Mouse (Mus musculus) left cerebral cortex, postnatal 10 days (tissue): Measurements from ENCODE around the gene Slc13a5. TPM values are rescaled to one million over a fixed set of nuclear protein-coding genes. Genes with fewer than 3 reads are reported as not detected.

Source experiments
- DNase-seq, 2 experiments: peaks; one replicate each; pipeline ENCODE4 v3.0.0; 2021 to 2022; ENCODE audit warnings: low spot score in 2 of 2, mixed read lengths in 1 of 2; ENCODE audit errors: extremely low spot score in 1 of 2
- intact Hi-C: fragments of 180-260 bp; cut with DNase I; formaldehyde crosslinking; loops from one replicate; pipeline ENCODE4 v1.15.1; 2025
- total RNA-seq, 2 experiments: library from RNA; stranded (reverse); gene quantifications; 2 replicates each; pipeline ENCODE4 v1.2.3; 2021

Gene Slc13a5
- total RNA-seq, 2 experiments from 2014 or later: 16.4 to 19.8 TPM

DNA sequence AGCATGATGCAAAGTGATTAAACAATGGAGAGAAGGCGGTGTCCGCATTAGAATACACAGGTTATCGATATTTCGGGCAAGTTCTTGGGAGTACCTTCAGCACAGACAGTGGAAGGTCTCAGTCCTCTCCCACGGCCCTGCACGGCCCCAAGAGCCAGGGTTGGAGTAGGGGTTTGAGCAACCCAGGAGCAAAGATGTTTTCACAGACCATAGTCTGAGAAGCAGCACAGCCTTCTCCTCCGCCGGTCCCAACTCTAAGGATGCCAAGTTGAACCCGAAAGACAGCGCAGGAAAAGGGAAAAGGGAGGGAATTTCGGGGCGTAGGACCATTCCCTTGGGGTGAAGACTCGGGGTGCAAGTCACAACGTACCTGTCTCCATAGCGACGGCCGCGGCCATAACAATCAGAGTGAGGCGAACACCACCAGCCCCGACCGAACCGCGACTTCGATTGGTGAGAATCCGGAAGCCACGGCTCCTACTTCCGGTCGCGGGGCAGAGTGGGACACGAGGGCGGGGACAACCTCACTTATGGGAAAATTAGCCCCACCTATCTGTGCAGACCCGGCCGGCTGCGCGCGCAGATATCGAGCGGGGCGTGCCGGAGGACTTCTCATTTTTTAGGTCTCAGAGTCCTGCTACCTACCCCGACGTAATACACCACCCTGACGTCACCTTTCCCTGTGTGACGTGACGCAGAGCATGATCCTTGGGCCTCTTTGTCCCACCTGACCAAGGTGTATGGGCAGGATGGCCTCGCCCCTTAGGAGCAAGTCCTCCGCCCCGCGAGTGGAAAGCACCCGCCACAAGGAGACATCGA lies 52.2 kb downstream of the Slc13a5 start:
- intact Hi-C loops: no loop called here

DNA sequence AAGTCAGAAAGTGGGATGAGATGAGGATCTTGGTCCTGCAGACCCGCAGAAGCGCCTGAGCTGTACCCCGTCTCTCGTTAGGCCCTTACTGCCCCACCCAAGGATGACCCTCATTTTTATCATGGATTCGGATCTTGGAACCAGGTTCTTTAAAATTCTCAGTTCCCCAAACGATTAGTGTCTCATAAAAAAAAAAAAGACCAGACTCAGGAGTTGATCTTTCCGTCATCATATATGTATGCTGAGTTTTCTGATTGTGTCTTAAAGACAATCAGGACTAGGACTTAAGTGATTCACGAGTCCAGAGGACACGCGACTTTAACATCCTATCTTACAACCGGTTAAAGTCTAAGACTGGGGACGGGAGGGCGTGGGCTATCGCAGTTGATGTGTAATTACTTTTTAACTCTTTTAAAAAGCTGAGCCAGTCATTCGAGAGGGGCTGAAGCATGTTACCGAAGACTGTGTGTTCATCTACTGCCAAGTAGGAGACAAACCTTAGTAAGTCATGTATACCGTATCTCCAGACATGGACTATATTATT lies 59.1 kb downstream of the Slc13a5 start:
- intact Hi-C loops: loop anchor here (5.0 kb wide), 1 partner anchor 156 kb away; no protein-coding TSS in a partner anchor
- DNase-seq: no peak

More for the DNA sequence above, 52.2 kb downstream of the Slc13a5 start:
- peak; percentile 94 to 97 for DNase-seq

DNA sequence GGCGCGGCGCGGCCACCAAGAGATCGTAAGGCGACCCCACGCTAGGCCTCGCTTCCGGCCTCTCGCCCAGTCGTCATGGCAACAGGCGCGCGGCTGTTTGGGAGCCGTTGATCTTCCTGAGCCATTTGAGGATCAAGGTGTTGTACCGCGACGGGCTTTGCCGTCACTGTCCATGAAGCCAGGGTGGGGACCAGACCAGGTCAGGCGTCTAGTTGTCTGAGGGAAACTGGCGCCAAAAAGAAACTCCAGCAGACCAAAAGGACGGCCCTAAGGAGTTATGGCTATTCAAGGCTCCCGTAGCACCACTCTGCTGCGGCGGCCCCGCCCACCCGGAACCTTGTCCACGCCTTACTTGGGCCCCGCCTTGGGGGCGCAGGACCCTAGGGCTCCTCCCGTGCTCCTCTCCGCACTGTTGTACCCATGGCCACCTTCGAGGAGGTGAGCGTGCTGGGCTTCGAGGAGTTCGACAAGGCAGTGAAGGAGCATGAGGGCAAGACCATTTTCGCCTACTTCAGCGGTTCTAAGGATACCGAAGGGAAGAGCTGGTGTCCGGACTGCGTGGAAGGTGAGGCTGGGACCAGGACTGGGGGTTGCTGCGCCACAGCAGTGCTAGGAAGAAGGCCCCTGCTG lies 59.7 kb downstream of the Slc13a5 start, which contains the start of the genes 4933427D14Rik and Txndc17:
TSS of gene 4933427D14Rik (minus strand) at position 256 of the 630 bp plus-strand sequence.
TSS of gene Txndc17 (plus strand) at position 344 of the 630 bp plus-strand sequence.
- intact Hi-C loops: loop anchor here (5.0 kb wide), 1 partner anchor 155 kb away; no protein-coding TSS in a partner anchor
- DNase-seq: peak; percentile 81 to 91

DNA sequence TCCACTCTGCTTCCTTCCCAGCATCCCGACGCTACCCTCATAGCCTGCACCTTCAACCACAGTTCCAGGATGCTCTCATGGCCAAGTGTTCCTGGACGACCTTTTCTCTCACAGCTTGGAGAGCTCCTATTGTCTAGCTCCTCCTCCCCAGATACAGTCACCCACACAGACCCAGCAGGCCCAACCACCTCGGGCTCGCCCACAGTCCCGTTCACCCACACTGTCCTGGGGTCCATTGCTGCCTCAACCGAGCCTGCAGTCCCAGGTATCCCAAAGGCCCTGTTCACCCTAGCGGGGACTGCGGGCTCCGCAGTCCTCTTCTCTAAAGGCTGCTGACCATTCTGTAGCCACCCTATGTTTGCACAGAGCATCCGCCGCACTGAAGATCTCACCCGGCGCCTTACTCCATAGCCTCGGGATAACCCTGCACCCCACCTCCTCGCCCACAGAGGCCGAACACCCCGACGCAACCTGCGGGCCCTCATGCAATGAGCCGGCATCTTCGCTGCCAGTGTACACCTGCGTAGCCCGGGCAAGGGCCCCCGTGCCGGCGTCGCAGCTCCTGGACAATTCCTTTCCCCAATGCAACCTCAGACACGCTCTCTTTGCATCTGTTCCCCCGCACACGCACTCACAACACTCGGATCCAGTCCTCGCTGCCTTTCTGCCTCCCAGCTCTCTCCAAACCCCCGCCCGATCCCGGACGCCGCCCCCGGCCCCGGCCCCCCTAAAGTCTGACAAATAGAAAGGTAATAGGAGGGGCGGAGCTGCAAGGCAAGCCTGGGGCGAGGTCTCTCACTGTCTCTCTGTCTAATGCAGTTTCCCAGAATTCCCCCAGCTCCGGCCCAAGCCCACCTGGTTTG lies 60.5 kb downstream of the Slc13a5 start, which contains the start of gene Gm43951:
TSS of gene Gm43951 (minus strand) at position 500 of the 863 bp plus-strand sequence.
- intact Hi-C loops: loop anchor here (5.0 kb wide), 1 partner anchor 154 kb away; no protein-coding TSS in a partner anchor
- DNase-seq: peak in 1 of 2 experiments; percentile 58

DNA sequence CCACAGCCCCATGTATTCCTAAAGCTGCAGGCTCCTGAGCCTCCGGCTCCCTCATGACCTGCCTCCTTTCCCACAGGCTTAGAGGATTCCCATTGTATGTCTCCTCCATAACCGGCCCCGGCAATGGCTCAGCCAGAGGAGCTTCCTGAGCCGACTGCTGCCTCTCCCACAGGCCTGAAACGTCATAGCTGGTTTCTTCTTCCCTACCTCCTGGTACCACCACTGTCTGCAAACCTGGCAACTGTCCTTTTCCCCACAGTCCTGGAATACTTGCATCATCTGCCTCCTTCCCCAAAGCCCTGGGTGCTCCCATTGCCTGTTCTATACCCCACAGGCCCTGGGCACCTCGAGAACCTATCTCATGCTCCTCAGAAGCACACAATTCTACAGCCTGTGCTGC lies 61.8 kb downstream of the Slc13a5 start:
- DNase-seq: no peak
- intact Hi-C loops: loop anchor here (5.0 kb wide), 1 partner anchor 153 kb away; no protein-coding TSS in a partner anchor

DNA sequence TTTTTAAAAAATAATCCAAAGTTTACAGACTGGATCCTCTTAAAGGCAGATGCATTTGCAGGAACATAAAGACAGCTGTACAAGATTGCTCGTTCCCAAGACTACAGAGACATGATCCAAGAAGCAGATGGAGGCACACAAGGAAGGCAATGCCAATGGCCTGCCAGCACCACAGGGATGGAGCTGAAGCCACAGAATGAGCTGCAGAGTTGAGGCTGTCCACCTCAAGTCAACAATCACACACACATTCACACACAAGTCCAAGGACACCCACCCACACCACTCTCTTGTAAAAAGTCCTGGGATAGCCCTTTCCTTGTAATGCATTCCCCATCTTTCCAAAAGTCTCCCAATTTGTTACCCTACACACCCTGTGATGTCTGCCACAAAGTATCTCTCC lies 63.6 kb downstream of the Slc13a5 start:
- no peak for DNase-seq
- intact Hi-C loops: no loop called here

DNA sequence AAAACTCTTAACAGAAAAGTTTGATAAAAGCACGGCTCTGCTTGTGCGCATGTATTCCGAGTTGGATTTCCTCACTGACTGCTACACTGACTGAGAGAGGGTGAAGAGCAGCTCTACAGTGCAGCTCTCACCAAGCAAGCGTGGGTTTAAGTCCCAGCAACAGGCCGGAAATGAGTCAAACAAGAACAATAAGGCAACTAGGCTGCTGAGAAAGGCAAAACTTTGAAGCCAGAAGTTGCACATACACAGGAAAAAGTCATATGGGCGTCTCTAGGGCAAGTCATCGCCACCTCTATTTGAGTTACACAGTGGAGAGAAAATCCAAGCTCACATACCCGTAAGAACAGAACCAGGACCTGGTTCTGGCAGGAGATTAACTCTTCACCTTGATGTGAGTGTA lies 70.5 kb downstream of the Slc13a5 start:
- intact Hi-C loops: no loop called here
- no peak for DNase-seq

DNA sequence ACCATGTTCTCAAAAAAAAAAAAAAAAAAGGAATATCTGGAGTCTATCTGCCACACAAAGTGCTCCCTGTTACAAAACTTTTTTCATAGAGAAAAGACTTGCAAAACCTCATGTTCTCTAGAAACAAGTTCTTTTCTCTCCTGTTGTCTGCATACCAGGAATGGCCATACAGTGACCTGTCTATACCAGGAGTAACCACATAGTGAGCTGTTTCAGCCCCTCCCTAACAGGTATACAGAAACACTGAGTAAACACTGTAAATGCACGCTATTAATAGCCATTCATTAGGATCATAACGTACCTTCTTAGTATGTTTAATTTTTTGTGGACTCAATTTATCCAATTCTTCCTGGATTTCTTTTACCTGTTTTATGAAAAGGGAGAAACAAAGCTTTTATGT lies 72.8 kb downstream of the Slc13a5 start:
- intact Hi-C loops: no loop called here
- no peak for DNase-seq

Other genes with a start within 250 kb of the Slc13a5 start
- gene Aipl1, start 229.7 kb downstream of the Slc13a5 start, total RNA-seq: under 1 TPM in 1 of 2 experiments, not detected in 1; 0.24 TPM
- 1 to 10 TPM; 2.8 to 3.7 TPM for gene Pimreg, start 225.2 kb downstream of the Slc13a5 start, total RNA-seq
- gene Pitpnm3, start 131.4 kb downstream of the Slc13a5 start, total RNA-seq: 10 to 100 TPM; 44.4 to 46.3 TPM
- 10 to 100 TPM; 12.1 to 13.7 TPM for gene Gm43951, start 60.4 kb downstream of the Slc13a5 start, total RNA-seq
- gene 4933427D14Rik, start 59.8 kb downstream of the Slc13a5 start, total RNA-seq: 10 to 100 TPM; 30.1 to 32.5 TPM
- 10 to 100 TPM; 43.4 to 46.1 TPM for gene Txndc17, start 59.7 kb downstream of the Slc13a5 start, total RNA-seq
- gene Med31, start 51.6 kb downstream of the Slc13a5 start, total RNA-seq: 10 to 100 TPM; 14.7 to 15.7 TPM
- gene Xaf1, start 34.4 kb upstream of the Slc13a5 start, total RNA-seq: 1 to 10 TPM; 1.3 to 1.4 TPM
- gene Fbxo39, start 47.2 kb upstream of the Slc13a5 start, total RNA-seq: not detected
- gene Tekt1, start 95.2 kb upstream of the Slc13a5 start, total RNA-seq: 1 to 10 TPM in 1 of 2 experiments, under 1 TPM in 1; 0.99 to 1.2 TPM
- gene Smtnl2, start 144.5 kb upstream of the Slc13a5 start, total RNA-seq: 1 to 10 TPM; 1.7 to 1.8 TPM
- not detected for gene Ggt6, start 168.3 kb upstream of the Slc13a5 start, total RNA-seq
- gene Mybbp1a, start 174.1 kb upstream of the Slc13a5 start, total RNA-seq: 10 to 100 TPM; 52.8 to 55.9 TPM
- gene Spns2, start 222.7 kb upstream of the Slc13a5 start, total RNA-seq: 10 to 100 TPM; 30.8 to 37.4 TPM